Comparison of ENCODE assay signal across 15 mouse cellular contexts in the genomic region with DNA sequence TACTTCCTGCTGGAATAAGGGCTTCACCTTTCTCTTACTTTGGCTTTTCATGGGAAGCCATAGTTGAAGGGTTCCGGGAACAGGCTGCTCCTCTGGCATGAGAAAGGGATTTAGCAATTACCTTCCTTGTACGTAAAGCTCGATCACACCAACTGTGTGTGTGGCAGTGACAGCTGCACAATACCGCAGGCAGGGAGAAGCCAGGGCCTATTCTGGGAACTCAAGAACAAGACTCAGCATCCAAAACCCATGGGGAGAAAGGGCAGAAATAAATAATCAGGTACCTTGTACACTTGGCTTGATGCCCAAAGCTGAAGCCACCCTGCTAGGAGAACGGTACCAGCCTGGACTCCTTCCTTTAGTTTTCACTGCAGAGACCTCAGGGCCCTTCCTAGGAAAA.
DNase-seq lines count a peak whose midpoint lies in the region; ATAC-seq lines count a peak whose summit lies in the region.
"Had no signal": no experiment of that assay in that cellular context is flagged by ENCODE, and none has a peak within 500 bp of the region (broad histone marks: within the 10 kb centered on the region; RNA-seq: fewer than 3 reads in every experiment).

No protein-coding gene starts in this region.

- 88% methylated on average over 5 of the region's 5 CpGs for WGBS in heart, embryonic 11.5 days (ENCODE audit: insufficient replicate concordance)
- WGBS in heart, embryonic 12.5 days: 79% methylated on average over 5 of the region's 5 CpGs

- no peak overlapping the region for H3K4me2 ChIP-seq in heart, embryonic 11.5 days
- H3K4me2 ChIP-seq in heart, embryonic 12.5 days: no peak overlapping the region
- H3K4me2 ChIP-seq: kidney, embryonic 15.5 days; neural tube, embryonic 13.5 days had no signal

- no peaks in the 10 kb centered on the region for H3K27me3 ChIP-seq in heart, embryonic 11.5 days (ENCODE audit: control insufficient read depth, insufficient read depth, low read length)
- no peaks in the 10 kb centered on the region for H3K27me3 ChIP-seq in heart, embryonic 12.5 days (replicated peaks)
- H3K27me3 ChIP-seq: CH12.LX; kidney, embryonic 15.5 days; neural tube, embryonic 13.5 days had no signal

- no peak for ATAC-seq in heart, embryonic 11.5 days (replicated peaks; ENCODE audit: insufficient number of reproducible peaks, low FRiP score, low TSS enrichment)
- ATAC-seq in heart, embryonic 12.5 days (ENCODE audit: insufficient number of reproducible peaks, low FRiP score): no peak

- H3K4me3 ChIP-seq in heart, embryonic 11.5 days (ENCODE audit: low read depth, low read length): no peak overlapping the region
- no peak overlapping the region for H3K4me3 ChIP-seq in heart, embryonic 12.5 days
- H3K4me3 ChIP-seq: kidney, embryonic 15.5 days; neural tube, embryonic 13.5 days had no signal

- intact Hi-C loops in left cerebral cortex, postnatal 4 days (cut with DNase I): no loop called here

- H3K9me3 ChIP-seq in heart, embryonic 11.5 days (replicated peaks; ENCODE audit: control insufficient read depth, low read length): no peaks in the 10 kb centered on the region
- no peaks in the 10 kb centered on the region for H3K9me3 ChIP-seq in heart, embryonic 12.5 days (replicated peaks)
- H3K9me3 ChIP-seq: kidney, embryonic 15.5 days; neural tube, embryonic 13.5 days had no signal

- H3K4me1 ChIP-seq in heart, embryonic 11.5 days (ENCODE audit: control insufficient read depth, insufficient read depth, low read length): no peaks in the 10 kb centered on the region
- no peaks in the 10 kb centered on the region for H3K4me1 ChIP-seq in heart, embryonic 12.5 days (replicated peaks)
- H3K4me1 ChIP-seq: kidney, embryonic 15.5 days had no signal

- H3K27ac ChIP-seq in heart, embryonic 11.5 days (ENCODE audit: low read depth, low read length): no peak overlapping the region
- H3K27ac ChIP-seq in heart, embryonic 12.5 days (ENCODE audit: poor library complexity, severe bottlenecking): no peak overlapping the region
- H3K27ac ChIP-seq: kidney, embryonic 15.5 days; neural tube, embryonic 13.5 days had no signal

- peak; percentile 70 for DNase-seq in gastrocnemius, postnatal 25 days
- no peak for DNase-seq in gastrocnemius, postnatal 4 days (ENCODE audit: low spot score in 2 of 2)
- peak; percentile 31 for DNase-seq in left cerebral cortex, postnatal 4 days
- no peak for DNase-seq in left cerebral cortex, adult 18-20 months (ENCODE audit: low spot score in 2 of 2)
- peak; percentile 68 to 74 for DNase-seq in cerebellum, adult 18-20 months
- DNase-seq in fat pad, adult 2 months (ENCODE audit: extremely low read depth, low read depth, low spot score): peak; percentile 67
- DNase-seq: adrenal gland, postnatal 25 days; embryo, embryonic 11 days; liver, postnatal 0 days; thymus, postnatal 36 days had no signal

- H3K36me3 ChIP-seq in heart, embryonic 11.5 days (ENCODE audit: control insufficient read depth, insufficient read depth, low read length): peaks cover 6% of the 10 kb centered on the region; the same call in 1 of the 2 replicates
- peaks cover 47% of the 10 kb centered on the region for H3K36me3 ChIP-seq in heart, embryonic 12.5 days

- no peak overlapping the region for H3K9ac ChIP-seq in heart, embryonic 11.5 days (ENCODE audit: low read depth, low read length)
- H3K9ac ChIP-seq in heart, embryonic 12.5 days: no peak overlapping the region
- H3K9ac ChIP-seq: kidney, embryonic 15.5 days; liver, postnatal 0 days; neural tube, embryonic 13.5 days had no signal

Comparison
In these comparisons a context has a peak if more than half of its experiments do, and no peak if none do; other contexts are left out.
1. DNase-seq: peak in gastrocnemius, postnatal 25 days (single experiment), left cerebral cortex, postnatal 4 days (single experiment), cerebellum, adult 18-20 months (2 of 2) and fat pad, adult 2 months (single experiment); none in gastrocnemius, postnatal 4 days (0 of 2) and left cerebral cortex, adult 18-20 months (0 of 2).